Mouse (Mus musculus): Measurements from ENCODE around the gene Stx17.

GRCm38 (mm10) chr4:48163851-48164250 is 39.1 kb downstream of the Stx17 start:
- TF ChIP-seq POLR2A (IDR thresholded peaks at IDR 0.05; ENCODE audit: borderline replicate concordance, control insufficient read depth, low read depth, low read length): no peak
- TF ChIP-seq CTCF (IDR thresholded peaks at IDR 0.05; ENCODE audit: control insufficient read depth, insufficient read depth, low read length): no peak

Data from bone marrow, adult 2 months (tissue).